Mouse (Mus musculus) v-Abl transformed pro-B cells (cell line): ENCODE data around the gene Gm6803.
"Not testable (repeated sequence)": the region's sequence is repeated elsewhere in the genome, so short reads cannot be mapped to it uniquely, and the experiment has no call there.

Experiments
- in situ Hi-C, 2 experiments: fragments of 400-800 bp; cut with MboI; formaldehyde crosslinking; loops; one replicate each; pipeline ENCODE4 v1.15.1; 2025; ENCODE audit not compliant: unreplicated experiment in 2 of 2

Gm6803 gene

GRCm38 (mm10) chr12:88018671-88019070 lies at the start of gene Gm6803:
Gene Gm6803 (minus strand): TSS chr12:88018771.
- in situ Hi-C loops: not testable (repeated sequence)

GRCm38 (mm10) chr12:88045226-88045625 lies 26.7 kb upstream of the Gm6803 start:
- in situ Hi-C loops: not testable (repeated sequence)

- in situ Hi-C loops: not testable (repeated sequence)
Observed at GRCm38 (mm10) chr12:88039703-88040102, 21.1 kb upstream of the Gm6803 start.

- in situ Hi-C loops: not testable (repeated sequence)
Observed at GRCm38 (mm10) chr12:88039062-88039461, 20.5 kb upstream of the Gm6803 start.

- in situ Hi-C loops: not testable (repeated sequence)
Observed at GRCm38 (mm10) chr12:88032250-88032649, 13.7 kb upstream of the Gm6803 start.

GRCm38 (mm10) chr12:88026704-88027103 lies 8.1 kb upstream of the Gm6803 start, which contains the start of gene Gm2056:
Gene Gm2056 (plus strand): TSS chr12:88027004.
- in situ Hi-C loops: not testable (repeated sequence)

- in situ Hi-C loops: not testable (repeated sequence)
Observed at GRCm38 (mm10) chr12:88011548-88011947, 7.0 kb downstream of the Gm6803 start, which contains the start of gene Gm2075. Gene Gm2075 (plus strand): TSS chr12:88011848.

GRCm38 (mm10) chr12:88004118-88004517 lies 14.5 kb downstream of the Gm6803 start:
- in situ Hi-C loops: not testable (repeated sequence)

- in situ Hi-C loops: not testable (repeated sequence)
Observed at GRCm38 (mm10) chr12:87984000-87984399, 34.6 kb downstream of the Gm6803 start.
